Mouse (Mus musculus) layer of hippocampus, adult 9-11 months (tissue): ENCODE measurements around the gene Wdr31.

Experiments
- DNase-seq: peaks from one replicate; pipeline ENCODE4 v3.0.0; 2022

The Wdr31 gene

DNA sequence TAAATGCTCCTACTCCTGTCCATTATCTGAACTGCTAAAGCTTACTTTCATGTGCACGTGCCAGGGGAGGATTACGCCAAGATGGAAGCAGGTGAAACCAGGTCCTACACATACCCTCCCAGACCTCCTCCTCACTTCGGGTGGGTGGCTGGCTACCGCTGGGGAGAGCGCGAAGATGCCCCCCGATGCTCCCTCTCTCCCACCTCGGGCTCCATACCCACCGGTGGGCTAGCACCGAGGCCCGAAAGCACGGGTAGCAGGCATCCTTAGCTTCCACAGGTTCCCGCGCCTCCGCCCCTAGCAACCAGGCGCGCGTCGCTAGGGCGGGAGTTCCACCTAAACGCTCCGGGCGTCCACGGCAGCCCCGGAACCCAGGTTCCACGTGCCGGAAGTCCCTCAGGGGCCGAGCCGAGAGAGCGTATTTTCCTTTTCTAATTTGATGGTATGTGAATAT is at the start of gene Wdr31:
Gene Wdr31 (minus strand): TSS at position 299 of the 454 bp plus-strand sequence.
- DNase-seq, result peak; percentile 61

DNA sequence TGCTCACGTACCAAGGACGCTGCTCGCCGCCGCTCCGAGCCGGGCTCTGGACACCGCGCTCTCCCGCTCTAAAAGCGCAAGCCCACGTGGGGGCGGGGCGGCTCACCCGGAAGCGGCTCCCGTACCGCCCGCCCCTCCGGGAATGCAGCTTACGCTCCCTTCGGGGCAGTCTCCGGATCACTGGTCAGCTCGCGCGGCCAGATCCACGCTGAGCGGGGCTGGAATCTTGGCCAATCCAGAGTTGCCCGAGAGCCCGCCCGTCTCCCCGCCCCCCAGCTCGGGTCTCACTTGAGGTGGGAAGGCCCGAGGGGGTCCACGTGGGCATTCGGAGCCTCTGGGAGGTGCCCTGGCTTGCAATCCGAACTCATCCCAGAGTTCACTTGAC is 49.1 kb upstream of the Wdr31 start, which contains the start of gene Alad:
Gene Alad (minus strand): TSS at position 70 of the 385 bp plus-strand sequence.
- DNase-seq, result peak; percentile 73

DNA sequence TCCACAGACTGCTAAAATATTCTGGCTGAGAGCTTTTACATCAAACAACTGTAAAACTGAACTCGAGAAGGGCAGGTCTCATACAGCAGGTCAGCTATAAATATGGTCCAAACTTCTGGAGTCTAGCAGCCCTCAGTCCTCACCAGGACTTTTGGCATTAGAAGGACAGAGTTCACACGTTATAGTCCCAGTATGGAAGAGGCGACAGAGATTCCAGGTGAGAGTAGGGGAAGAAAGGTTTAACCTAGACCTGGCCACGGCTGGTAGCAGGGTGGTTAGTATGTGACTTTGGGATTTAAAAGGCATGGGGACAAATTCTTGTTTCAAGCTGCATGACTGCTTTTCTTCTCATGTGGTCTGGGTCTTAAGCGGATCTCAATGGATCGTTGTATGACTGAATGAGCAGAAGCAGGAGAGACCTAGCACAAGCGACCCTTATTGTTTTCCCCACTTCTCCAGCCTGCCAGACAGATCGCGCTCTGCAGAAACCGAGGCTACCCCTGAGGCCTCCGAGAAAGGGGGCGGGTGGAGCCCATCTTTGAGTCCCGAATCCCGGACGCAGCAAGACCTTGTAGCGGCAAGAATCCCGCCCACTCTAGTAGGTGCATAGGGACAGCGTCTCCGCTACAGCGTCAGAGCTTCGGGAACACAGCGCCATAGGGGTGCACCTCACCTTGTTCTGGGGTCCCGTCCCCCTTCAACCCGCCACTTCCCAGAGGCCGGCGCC is 48.6 kb upstream of the Wdr31 start:
- peak; percentile 48 for DNase-seq

DNA sequence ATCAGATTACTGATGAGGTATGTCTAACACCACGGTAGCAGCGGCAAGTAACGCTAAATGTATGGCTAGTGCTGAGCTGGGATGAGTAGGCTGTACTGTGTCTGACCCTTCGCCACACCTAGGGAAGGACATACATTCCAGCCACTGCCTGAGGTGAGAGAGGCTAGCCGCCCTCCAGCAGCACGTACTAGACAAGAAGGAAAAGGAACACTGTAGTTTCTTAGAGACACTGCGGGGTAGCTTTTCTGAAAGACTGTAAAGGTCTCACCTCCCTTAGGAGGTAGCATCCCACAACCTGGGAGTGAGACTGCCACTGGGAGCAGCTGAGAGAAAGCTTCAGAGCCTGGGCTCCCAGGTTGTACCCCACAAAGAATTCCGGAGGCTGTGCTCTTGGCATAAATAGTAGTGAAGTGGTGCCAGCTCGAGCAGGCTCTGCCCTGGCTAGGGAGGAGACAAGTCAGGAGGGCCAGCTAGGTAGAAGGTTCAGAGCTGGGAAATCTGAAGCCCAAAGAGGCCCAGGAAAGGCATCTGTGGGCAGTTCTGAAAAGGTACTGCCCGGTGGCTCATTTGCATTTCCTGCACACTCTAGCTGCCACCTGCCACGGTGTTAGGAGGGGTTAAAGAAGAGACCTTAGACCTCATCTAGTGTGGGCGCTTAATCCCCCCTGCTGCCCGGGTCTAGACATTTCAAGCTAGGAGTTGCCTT is 47.9 kb upstream of the Wdr31 start:
- DNase-seq, result no peak

DNA sequence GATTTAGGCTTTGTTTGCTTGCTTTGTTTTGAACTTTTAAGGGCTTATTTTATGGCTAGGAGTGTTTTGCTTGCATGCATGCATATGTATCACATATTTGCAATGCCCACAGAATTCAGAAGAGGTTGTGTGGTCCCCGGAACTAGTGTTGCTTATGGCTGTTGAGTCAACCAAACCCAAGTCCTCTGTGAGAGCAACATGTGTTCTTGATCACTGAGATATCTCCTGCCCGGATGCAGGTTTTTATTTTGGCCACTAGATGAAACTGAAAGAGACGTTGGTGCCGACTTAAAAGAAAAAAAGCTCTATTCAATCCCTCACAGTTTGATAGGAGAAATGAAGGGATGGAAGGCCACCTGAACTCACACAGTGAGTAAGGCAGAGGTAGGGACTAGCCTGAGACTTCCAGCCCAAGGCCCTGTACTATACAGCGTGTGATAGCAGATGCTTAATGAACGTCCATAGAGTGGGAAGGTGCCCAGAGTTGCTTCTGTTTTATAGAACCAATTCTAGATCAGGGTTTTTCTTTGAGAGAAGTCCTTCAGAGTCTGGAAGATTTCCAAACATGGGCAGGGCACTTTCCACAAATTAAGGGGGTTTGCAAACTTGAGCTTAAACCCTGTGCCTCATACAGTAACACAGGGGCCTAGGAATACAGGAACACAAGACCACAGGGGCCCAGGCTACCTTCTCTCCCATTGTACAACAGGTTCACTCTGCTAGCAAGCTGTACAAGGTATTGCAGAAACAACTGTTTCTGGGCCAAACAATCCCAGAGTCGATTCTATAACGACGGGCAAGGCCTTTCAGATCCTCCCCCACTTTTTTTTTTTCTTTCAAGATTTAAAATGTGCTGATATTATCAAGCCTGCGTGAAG is 47.1 kb upstream of the Wdr31 start:
- DNase-seq, result no peak

DNA sequence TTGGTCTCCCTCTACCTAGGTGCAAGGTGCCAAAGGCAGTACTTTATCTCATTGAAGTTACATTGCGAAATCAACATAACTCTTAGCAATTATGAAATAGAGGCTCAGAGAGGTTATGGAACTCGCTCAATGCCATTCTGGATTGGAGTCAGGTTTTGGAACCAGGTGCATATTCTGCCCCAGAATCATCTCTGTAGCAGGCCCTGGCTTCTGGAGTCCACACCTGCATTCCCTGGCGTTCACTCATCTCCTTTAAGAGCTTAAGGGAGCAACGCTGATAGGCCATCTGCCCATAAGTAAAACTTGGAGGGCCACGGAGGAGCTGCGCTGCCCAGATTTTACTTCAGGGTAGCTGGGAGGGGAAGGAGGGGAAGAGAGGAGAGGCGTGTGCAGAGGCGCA is 46.4 kb upstream of the Wdr31 start:
- DNase-seq, result no peak

DNA sequence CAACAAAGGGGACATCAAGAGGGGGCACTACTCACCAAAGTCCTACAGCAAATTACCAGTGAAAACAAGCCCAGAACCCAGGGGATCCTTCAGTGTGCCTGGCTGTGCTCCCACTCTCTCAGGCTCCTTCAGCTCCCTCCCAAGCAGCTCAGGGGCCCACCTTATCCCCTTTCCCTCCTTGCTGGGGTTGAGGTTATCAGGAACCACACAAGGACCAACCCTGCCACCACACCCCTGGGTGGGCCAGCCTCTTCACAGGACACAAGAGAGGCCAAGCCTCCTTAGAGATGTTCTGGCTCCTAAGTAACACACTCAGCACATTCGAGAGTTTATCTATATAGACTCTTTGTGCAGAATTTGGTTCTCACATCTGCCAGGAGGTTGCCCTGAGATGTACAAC is 45.9 kb upstream of the Wdr31 start:
- DNase-seq, result no peak

DNA sequence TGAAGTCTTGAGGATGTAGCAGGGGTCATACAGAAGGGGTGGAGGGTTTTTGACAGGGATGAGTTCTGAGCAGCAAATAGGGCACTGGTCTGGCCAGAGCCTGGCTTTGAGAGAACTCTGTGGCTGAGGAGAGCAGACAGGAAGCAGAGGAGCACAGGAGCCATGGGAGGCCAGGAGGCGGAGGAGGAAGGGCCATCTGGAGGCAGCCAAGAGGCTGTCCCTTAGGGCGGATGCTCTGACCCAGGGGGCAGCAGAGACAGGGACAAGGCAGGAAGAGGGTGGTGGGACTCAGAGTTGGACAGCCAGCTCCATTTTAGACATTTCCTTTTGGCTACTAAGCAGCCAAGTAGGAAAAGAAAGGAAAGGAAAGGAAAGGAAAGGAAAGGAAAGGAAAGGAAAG is 45.4 kb upstream of the Wdr31 start:
- DNase-seq, result no peak

DNA sequence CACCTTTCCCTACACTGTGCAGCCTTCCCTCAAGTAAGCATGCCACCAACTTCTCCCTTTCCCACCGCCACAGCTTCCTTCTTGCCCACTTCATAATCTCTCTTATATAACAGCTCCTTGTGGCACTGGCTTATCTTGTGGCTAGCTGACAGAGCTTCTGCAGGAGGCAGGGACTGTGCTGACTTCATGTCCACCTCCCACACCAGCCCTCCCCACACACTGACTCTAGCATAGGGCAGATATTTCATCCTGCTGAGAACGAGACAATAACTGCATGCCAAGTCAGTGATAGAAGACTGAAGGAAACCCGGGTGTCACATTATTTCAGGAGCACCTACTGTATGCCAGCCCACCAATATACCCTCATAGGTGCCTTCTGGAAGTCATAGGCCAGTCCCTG is 44.8 kb upstream of the Wdr31 start:
- no peak for DNase-seq

DNA sequence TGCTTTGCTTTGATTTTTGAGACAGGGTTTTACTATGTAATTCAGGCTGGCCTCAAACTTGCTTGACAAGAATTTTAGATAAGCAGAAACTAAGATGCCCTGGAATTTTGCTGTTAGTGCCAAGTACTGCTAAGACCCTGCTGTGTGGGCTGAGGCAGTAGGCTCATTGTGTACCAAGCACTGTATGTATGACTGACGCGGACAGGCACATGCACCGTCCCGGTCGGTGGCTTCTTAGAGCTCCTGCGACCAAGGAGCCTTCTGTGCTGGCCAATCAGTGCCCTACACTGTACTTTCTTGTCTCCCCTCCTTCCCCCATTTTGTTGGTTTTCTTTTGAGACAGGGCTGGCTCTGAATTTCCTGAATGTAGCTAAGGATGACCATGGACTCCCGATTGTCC is 44.3 kb upstream of the Wdr31 start:
- no peak for DNase-seq

DNA sequence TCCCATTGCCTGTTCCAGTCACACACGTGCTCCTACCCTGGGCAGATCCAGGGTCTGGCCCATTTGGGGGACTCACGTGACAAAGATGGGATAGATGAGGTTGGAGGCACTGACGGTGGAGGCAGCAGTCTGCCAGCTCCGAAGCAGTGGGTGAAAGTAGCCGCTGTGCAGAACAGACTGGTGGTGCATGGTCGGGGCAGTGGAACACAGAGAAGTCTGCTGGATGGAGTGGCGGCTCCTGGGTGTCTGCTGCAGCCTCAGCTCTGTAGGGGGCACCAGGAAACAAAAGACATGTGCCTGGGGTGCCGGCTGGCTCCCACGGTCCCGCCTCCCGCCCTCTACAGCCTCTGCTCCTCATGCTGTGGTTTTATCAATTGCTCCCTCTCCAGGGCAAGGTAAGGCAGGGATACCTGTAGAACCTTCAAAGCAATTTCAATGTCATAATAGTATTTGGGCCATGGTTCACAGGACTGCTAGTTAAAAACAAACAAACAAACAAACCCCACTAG is 43.4 kb upstream of the Wdr31 start:
- no peak for DNase-seq

DNA sequence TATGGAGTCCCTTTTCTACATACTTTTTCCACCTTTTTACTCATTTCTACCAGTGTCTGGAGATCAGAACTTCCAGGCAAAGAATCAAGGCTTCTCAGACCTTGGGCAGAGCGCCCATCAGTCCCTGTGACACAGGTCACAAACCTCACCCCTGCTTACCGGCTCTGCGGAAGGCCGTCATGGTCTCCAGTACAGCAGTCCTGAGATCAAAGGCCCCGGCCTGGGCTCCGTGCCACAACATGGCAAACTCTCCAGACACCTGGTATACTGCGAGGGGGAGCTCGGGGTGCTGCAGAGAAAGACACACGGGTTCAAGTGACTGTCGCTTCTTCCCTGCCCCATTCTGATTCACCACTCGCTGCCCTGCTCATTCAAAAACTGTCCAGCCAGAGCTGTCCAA is 39.2 kb upstream of the Wdr31 start:
- DNase-seq, result no peak

DNA sequence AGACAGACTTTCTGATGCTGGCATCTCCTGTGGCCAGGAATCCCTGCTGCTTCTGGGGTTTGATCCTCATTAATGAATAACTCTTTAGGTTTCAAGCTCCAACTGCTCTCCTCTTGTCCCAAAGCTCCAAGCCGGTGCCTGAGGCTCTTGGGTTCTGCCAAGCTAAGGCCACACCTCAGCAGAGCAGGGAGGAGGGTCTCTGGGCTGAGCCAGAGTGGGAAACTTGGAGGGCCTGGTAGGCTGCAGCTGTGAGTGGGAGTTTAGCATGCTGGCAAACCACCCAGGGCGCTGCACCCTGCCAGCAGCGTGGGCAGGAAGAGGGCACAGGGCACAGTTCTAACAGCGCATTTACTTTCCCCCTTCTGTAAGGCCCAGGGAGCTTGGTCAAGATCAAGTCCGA is 38.1 kb upstream of the Wdr31 start:
- no peak for DNase-seq

DNA sequence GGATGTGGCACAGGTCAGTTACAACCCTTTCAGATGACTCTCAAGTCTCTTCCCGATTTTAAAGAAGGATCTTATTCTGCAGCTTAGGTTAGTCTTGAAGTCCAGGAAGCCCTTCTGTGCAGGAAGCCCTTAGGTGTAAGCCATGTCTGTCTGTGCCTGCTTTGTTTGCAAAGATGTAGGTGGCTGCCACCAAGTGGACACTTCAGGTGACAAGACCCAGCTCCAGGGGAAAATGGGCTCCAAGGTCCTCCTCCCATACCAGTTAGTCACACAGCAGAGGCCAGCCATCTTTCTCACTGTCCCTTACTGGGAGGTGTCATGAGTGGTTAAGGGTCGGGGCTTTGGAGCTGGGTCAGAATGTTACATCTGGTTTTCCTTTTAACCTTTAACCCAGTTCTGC is 36.1 kb upstream of the Wdr31 start:
- no peak for DNase-seq

DNA sequence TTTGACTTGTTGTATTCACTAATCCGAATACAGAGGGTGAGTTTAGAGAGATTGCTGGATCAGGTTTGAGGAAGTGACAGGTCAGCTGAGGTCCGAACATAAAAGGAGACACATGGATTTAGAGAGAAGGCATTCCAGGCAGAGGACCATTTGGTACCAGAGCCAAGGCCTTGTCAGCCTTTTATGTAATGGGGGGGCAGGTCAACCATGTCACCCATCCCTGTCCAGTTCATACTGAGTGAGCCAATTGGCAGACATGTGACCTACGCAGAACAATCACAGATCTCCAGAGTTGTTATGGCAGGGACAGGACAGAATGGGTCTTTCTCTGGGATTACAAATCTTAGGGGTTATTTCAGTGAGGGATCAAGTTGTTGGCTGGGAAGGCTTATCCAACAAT is 35.3 kb upstream of the Wdr31 start:
- DNase-seq, result no peak

DNA sequence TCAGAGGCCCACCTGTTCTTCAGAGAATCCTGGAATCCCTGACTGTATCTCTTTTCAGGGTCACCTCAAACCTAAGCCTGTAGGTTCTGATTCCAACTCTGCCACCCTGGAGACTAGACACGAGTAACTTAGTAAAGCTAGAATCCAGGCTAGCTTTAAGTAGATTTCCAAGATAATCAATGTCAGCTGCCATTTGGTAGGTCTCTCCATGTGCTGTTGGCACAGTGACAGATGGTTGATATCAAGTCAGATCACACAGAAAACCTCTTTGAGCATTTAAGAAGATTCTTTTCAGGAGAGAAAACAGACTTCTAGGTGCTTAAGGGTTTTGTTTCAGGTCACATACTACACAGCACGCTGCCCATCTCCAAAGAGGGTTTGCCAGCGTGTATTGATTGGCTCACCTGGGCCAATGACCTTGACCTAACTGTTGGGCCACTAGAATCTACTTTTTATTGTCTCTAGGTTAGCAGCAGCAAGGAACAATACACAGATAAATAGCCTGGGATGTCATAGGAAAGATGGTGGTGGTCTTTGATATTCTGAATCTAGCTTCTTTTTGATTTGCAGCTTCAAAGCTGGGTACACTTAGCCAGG is 32.8 kb upstream of the Wdr31 start, which contains the start of gene Hdhd3:
Gene Hdhd3 (minus strand): TSS at position 94 of the 597 bp plus-strand sequence.
- DNase-seq, result no peak

DNA sequence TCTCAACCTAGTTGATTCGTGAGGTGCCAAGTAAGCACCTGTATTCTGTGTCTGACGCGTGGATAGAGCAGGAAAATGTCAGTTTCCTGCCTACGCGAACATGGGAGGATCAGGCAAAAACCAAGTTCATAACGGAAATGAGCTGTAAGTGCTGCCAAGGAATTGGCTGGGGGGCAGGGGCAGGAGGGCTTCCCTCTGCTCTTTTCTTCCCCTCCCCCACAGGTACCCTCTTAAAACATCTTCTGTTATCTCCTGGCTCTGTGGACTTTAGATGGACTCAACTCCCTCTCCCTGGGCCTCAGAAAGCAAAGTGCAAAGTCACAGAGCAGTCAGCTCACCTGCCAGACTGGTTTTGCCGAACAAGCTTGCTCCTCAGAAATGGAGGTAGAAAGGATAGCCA is 32.3 kb upstream of the Wdr31 start:
- no peak for DNase-seq

DNA sequence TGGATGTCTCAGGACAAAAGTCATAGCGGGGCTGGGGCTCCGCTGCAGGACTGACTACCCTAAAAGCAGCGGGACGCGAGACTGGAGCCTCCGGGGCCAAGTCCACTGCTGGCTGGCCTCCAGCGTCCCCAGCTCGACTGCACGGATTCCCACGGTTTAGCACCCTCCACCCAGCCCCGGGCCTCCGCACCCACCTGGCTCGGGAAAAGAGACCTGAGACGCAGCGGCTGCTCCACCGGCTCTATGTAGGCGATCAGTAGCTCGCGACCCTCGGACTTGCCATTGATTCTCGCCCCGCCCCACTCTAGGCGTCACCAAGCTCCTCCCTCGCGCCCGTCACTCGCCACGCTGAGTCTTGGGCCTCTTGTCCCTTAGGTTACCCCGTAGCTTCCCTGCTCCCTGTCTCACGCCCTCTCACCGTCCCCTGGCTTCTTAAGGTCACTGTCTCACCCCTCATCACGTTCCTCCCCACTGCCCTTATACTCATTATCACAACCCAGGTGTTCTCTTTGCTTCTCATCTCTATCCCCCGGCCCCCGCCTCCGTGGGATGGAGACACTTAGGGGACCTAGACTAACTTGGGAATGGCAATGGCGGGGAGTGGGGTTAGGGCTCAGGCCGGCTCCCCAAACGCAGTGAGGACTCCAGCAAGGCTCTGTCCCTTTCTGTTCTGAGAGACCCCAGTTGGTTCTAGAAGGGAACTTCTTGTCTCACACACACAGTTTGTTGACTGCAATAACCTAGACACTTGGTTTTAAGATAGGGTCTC is 31.5 kb upstream of the Wdr31 start:
- peak; percentile 92 for DNase-seq

DNA sequence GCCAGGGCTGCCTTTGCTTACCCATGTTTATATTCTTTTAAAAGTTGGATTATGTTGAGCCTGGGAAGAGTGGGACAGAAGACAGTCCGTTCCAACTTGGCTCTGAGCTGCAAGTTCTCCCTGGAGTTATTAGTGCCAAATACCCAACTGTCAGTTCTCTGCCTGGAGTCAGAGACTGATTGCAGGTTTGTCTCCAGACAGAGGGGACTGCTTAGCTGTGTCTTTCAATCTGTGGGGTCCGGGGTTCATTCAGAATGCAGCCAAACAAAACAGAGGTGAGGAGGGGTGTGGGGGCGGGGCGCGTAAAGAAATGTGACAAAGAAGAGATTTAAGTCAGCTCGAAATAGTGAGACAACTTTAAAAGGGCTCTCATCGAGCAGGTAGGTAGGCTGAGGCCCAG is 30.8 kb upstream of the Wdr31 start:
- DNase-seq, result no peak

DNA sequence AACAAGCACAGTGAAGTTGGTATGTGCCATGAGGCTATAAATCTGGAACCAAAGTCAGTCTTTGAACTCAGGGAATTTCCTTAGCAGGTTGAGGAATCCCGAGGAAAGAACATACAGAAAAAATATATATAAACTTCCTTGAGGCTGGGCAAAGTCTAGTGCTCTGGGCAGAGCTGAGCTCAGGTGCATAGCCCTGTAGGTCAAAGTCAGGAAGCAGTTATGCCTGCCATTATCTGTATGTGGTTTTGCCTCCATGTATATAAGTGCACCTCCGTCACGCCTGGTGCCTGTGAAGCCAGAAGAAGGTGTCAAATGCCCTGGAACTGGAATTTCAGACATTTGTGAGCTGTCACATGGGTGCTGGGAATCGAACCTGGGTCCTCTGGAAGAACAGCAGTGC is 30.1 kb upstream of the Wdr31 start:
- DNase-seq, result no peak

DNA sequence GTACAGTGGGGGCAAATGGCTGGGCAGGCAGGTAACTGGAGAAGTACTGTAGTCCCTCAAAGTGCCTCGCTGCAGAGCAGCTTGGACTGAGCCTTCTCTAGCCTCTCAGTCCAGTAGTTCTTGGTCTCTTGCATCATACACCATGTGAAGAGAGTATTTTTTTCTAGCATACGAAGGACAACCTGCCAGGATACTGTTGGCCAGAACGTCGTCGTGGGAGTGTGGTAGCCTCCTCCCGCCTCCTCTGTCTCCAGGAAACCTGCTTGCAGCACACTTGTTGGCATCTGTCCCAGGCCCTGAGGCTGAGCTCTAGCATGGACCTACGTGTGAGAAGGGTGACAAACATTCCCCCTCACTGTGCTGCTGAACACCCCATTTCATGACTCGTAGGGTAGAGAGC is 26.1 kb upstream of the Wdr31 start:
- peak; percentile 65 for DNase-seq

DNA sequence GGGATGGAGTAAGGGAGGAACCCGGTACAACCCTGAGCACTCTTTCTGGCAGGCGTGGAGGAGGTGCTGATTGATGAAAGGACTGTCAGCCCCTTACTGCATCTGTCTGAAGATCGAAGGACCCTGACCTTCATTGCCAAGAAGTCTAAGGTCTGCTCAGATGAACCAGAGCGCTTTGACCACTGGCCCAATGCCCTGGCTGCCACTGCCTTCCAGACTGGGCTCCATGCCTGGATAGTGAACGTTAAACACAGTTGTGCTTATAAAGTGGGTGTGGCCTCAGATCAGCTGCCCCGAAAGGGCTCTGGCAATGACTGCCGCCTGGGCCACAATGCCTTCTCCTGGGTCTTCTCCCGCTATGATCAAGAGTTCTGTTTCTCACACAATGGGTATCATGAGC is 25.2 kb upstream of the Wdr31 start:
- no peak for DNase-seq
